Mouse (Mus musculus): ENCODE measurements around the gene Jade1.

Gene Jade1

GRCm38 (mm10) chr3:41599226-41599625, 43.7 kb downstream of the Jade1 start:
- no peak for DNase-seq (ENCODE audit: low spot score in 2 of 2)

GRCm38 (mm10) chr3:41599806-41600589, 44.5 kb downstream of the Jade1 start:
- no peak for DNase-seq (ENCODE audit: low spot score in 2 of 2)

GRCm38 (mm10) chr3:41601226-41602020, 45.9 kb downstream of the Jade1 start:
- DNase-seq (ENCODE audit: low spot score in 2 of 2): no peak

GRCm38 (mm10) chr3:41602933-41603332, 47.4 kb downstream of the Jade1 start:
- no peak for DNase-seq (ENCODE audit: low spot score in 2 of 2)

- DNase-seq (ENCODE audit: low spot score in 2 of 2): no peak
Measured at GRCm38 (mm10) chr3:41603470-41604019, 48.0 kb downstream of the Jade1 start.

GRCm38 (mm10) chr3:41604629-41605321, 49.2 kb downstream of the Jade1 start:
- no peak for DNase-seq (ENCODE audit: low spot score in 2 of 2)

GRCm38 (mm10) chr3:41605601-41606329, 50.2 kb downstream of the Jade1 start:
- no peak for DNase-seq (ENCODE audit: low spot score in 2 of 2)

GRCm38 (mm10) chr3:41606330-41606664, 50.8 kb downstream of the Jade1 start:
- no peak for DNase-seq (ENCODE audit: low spot score in 2 of 2)

GRCm38 (mm10) chr3:41607050-41607449, 51.5 kb downstream of the Jade1 start:
- DNase-seq (ENCODE audit: low spot score in 2 of 2): no peak

- DNase-seq (ENCODE audit: low spot score in 2 of 2): no peak
Measured at GRCm38 (mm10) chr3:41607467-41607866, 51.9 kb downstream of the Jade1 start.

GRCm38 (mm10) chr3:41609071-41609470, 53.5 kb downstream of the Jade1 start:
- DNase-seq (ENCODE audit: low spot score in 2 of 2): no peak

GRCm38 (mm10) chr3:41612211-41612610, 56.7 kb downstream of the Jade1 start:
- DNase-seq (ENCODE audit: low spot score in 2 of 2): no peak

GRCm38 (mm10) chr3:41613706-41614105, 58.2 kb downstream of the Jade1 start:
- DNase-seq (ENCODE audit: low spot score in 2 of 2): no peak

- no peak for DNase-seq (ENCODE audit: low spot score in 2 of 2)
Measured at GRCm38 (mm10) chr3:41614230-41614985, 58.9 kb downstream of the Jade1 start.

GRCm38 (mm10) chr3:41618036-41618435, 62.5 kb downstream of the Jade1 start:
- no peak for DNase-seq (ENCODE audit: low spot score in 2 of 2)

- DNase-seq (ENCODE audit: low spot score in 2 of 2): no peak
Measured at GRCm38 (mm10) chr3:41618488-41618887, 63.0 kb downstream of the Jade1 start.

- no peak for DNase-seq (ENCODE audit: low spot score in 2 of 2)
Measured at GRCm38 (mm10) chr3:41620971-41621370, 65.4 kb downstream of the Jade1 start.

- DNase-seq (ENCODE audit: low spot score in 2 of 2): no peak
Measured at GRCm38 (mm10) chr3:41655642-41656041, 100.1 kb downstream of the Jade1 start.

Measured in frontal cortex, postnatal 10 days (tissue).